Mouse (Mus musculus): ENCODE measurements around the gene Wfdc12.
A peak's percentile ranks its signal among the peaks of the same experiment; 100 is the strongest.

The Wfdc12 gene

GRCm38 (mm10) chr2:164174649-164175395, 15.6 kb downstream of the Wfdc12 start:
- DNase-seq: peak; percentile 82

GRCm38 (mm10) chr2:164173394-164173793, 17.0 kb downstream of the Wfdc12 start:
- no peak for DNase-seq

- no peak for DNase-seq
Observed at GRCm38 (mm10) chr2:164170902-164171301, 19.5 kb downstream of the Wfdc12 start, which contains the start of gene Kcns1. TSS of gene Kcns1 (minus strand) at chr2:164171113.

- DNase-seq: no peak
Observed at GRCm38 (mm10) chr2:164170326-164170725, 20.1 kb downstream of the Wfdc12 start.

GRCm38 (mm10) chr2:164168571-164168946, 21.8 kb downstream of the Wfdc12 start:
- peak; percentile 19 for DNase-seq

DNA sequence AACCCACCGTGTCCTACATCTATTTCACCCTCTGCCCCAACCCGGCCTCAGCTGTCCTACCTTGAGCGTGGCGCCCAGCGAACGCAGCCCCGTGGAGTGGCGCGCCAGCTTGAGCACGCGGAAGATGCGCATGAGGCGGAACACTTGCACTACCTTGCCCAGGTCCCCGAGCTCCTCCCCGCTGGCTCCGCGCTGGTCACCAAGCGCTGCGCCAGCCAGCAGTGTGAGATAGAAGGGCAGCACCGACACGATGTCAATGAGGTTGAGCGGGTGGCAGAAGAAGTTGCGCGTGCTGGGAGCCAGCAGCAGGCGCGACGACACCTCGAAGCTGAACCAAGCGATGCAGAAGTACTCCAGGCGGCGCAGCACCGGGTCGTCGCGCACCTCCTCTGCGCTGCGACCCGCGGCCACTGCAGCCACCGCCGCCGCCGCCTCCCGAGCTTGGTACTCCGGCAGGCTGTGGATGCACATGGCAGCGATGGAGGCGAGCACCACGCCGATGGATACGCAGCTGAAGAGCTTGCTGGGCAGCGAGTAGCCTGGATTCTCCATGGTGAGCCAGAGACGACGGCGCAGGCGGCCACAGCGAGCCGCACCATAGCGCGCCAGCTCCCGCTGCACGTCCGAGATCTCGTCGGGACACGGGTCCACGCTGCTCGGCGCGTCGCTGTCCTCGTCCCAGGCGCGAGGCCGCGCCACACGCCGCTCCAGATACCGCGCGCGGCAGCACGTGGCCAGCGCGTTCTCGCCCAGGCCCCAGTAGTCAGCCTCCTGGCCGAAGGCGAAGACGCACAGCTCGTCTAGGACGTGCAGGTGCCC, 22.4 kb downstream of the Wfdc12 start:
- DNase-seq: no peak

GRCm38 (mm10) chr2:164164941-164165340, 25.5 kb downstream of the Wfdc12 start:
- no peak for DNase-seq

DNA sequence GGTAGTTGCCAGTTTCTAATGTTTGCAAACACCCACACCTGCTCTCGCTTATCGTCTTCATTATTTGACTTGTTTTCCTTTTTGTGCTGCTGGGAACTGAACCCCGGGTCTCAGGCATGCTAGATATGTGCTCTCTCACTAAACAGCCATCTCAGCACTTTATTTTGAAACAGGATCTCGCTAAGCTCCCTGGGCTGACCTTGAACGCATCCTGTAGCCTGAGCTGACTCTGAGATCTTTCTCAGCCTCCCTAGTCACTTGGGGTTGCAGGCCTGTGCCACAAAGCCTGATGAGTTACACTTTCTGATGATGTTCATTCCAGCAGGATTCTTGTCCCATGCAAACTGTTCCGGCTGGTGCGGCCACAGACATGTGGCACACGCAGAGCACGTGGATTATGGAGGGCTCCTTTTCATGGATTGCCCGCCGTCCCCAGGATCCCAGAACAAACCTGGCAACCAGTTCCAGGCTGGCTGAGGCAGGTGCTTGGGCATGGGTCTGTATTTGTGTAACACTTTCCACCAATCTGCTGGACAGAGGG, 28.8 kb downstream of the Wfdc12 start:
- no peak for DNase-seq

DNA sequence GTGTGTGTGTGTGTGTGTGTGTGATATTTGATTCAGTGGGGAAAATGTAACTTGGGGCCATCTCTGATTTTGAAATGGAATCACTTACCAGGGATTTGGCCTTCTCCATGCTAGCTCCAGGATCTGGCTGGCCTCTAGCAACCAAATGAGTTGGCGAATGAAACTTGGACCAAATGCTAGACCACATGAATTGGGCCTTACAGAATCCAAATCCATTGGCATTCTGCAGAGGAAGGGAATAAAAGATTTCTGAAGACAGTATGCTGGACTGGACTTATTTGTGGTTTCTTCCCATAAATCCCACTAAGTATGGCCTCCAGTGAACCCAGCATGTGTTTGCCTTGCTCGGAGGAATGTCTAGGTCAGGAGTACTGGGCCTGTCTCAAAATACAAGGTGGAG, 31.6 kb downstream of the Wfdc12 start:
- DNase-seq: no peak

GRCm38 (mm10) chr2:164156158-164156557, 34.2 kb downstream of the Wfdc12 start:
- DNase-seq: no peak

GRCm38 (mm10) chr2:164154007-164154406, 36.4 kb downstream of the Wfdc12 start:
- no peak for DNase-seq

DNA sequence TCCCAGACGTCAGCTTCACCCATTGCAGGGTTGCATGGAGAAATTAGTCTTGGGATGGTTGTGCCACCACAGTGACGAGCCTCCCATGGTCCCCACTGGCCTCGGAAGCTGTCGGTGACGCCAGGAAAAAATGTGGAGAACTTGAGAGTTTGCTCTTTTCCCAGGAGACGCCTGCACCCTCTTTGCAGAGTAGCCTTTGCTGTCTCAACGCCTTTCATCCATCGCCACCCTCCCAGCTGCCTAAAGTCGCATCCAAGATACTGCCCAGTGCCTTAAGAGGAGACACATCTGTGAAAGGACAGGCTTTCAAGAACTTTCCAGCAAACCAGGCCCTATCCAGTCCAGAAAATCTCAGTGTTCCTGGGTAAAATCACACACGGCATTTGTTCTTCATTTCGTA, 38.1 kb downstream of the Wfdc12 start:
- DNase-seq: no peak

DNA sequence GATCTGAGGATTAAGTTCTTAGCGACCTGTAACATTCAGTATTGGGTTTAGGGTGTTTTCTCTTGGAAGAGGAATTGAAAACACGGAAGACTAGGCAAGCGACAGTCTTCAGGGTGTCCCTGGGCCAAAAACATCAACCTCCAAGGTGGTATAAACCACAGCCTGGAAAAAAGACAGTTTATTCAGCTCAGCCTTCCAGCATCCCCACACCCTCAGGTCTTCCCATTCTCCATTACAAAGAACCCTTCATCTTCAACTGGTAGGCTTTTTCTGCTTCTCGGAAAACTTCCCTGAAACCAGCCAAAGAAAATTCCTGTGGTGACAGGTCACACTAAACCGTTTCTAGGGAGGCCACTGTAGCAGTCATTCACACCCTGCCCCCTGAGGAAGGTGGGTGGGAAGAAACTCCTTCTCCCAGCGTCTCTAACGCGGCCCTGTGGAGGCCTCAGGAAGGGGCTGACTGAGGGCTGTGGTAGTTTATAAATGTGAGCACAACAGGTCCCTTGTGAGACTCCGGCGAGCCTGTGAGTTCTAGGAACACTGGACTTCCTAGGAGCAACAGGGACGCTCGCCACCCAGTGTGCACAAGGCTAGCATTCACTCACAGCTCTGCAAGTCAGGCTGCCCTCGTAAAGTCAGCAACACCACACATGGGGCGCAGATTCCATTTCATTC, 40.2 kb downstream of the Wfdc12 start:
- peak; percentile 10 for DNase-seq

- peak; percentile 21 for DNase-seq
Observed at GRCm38 (mm10) chr2:164146556-164146955, 43.9 kb downstream of the Wfdc12 start.

GRCm38 (mm10) chr2:164144541-164144940, 45.9 kb downstream of the Wfdc12 start:
- no peak for DNase-seq

DNA sequence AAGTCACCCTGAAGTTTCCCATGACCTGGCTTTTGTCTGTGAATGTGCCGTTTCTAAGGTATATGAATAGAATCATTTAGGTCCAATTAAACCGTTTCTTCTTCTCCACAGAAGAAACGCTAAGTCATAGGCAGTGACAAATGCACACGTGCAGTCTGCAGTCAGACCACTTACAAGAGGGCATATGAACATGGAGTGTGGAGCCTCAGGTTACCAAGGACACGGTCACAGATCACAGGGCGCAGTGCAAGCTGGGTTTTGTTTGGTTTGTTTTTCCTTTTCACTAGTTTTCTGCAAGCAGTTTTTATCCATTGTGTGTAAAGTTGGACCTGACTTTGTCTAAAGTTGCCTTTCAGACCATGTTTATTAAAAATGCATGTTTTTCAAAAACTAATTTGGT, 46.4 kb downstream of the Wfdc12 start:
- DNase-seq: no peak

- DNase-seq: peak; percentile 31
Observed at GRCm38 (mm10) chr2:164142021-164142420, 48.4 kb downstream of the Wfdc12 start.

All from layer of hippocampus, adult 9-11 months (tissue).